8 mouse cellular contexts compared by ENCODE assay signal in the genomic region with DNA sequence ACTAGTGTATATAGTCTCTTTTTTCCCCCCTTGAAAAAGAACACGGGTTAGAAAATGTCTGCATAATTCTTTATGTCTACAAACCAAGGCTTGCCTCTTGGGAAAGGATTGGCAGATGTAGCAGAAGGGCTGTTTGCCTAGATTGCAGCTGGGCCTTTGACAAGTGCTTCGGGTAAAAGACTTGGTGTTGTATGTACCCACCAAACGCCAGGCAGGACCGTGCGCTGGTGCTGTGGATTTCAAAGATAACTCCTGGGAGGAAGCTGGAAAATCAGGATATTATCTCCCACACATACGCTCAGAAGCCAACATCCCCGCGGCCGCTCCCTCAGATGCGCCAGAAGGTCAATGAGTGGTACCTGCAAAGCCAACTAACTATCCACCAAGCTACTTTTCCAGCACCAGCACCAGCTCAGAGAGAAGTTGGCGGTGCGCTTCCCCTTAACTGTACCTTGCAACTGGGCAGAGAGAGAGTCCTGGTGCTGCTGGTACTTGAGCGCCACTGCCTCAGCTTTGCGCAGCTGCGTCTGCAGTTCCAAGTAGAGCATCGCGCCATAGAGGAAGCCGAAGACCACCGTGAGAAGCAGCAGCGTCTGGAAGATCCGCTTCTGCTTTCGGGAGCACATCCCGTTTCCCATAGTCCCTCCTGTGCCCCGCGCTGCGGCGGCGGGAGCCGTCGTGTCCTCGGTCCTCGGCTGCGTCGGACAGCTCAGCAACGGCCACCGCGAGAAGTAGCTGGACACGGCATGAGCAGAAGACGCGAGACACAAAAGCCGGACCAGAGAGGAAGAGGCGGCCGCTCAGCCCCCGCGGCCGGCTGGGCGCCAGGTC. TPM values are rescaled to one million over a fixed set of nuclear protein-coding genes. Genes with fewer than 3 reads are reported as not detected.
DNase-seq lines count a peak whose midpoint lies in the region; ATAC-seq and TF ChIP-seq lines count a peak whose summit lies in the region.

No protein-coding gene starts in this region.

- DNase-seq in kidney, postnatal 36 days, result no peak
- DNase-seq in adipocyte (ENCODE audit: low spot score), result peak; percentile 52
- DNase-seq in forebrain, embryonic 14.5 days (ENCODE audit: low spot score), result peak; percentile 72
- DNase-seq in hindbrain, postnatal 0 days (ENCODE audit: low spot score), result peak; percentile 64
- DNase-seq in liver, postnatal 0 days, result no peak
- peak; percentile 37 for DNase-seq in right cerebral cortex, adult 18-20 months
- DNase-seq in yolk sac, embryonic 10.5 days (ENCODE audit: low spot score), result peak; percentile 53

- H3K9ac ChIP-seq in kidney, embryonic 15.5 days, result peak overlapping the region; percentile 65
- peak overlapping the region; percentile 79 for H3K9ac ChIP-seq in forebrain, embryonic 14.5 days (ENCODE audit: low read length)
- peak overlapping the region; percentile 65 for H3K9ac ChIP-seq in hindbrain, postnatal 0 days (replicated peaks; ENCODE audit: low read length)
- H3K9ac ChIP-seq in liver, postnatal 0 days (replicated peaks), result peak overlapping the region; percentile 90

- no peak for TF ChIP-seq CTCF in hindbrain, postnatal 0 days (IDR thresholded peaks at IDR 0.05; ENCODE audit: low read depth)
- TF ChIP-seq CTCF in liver, postnatal 0 days (IDR thresholded peaks at IDR 0.05; ENCODE audit: low read depth), result no peak

- peak; percentile 59 for ATAC-seq in kidney, embryonic 15.5 days (replicated peaks; ENCODE audit: low FRiP score)
- ATAC-seq in forebrain, embryonic 14.5 days, result peak; percentile 38
- ATAC-seq in hindbrain, postnatal 0 days, result peak; percentile 57
- peak; percentile 22 for ATAC-seq in liver, postnatal 0 days

- no peak for TF ChIP-seq EP300 in liver, postnatal 0 days (IDR thresholded peaks at IDR 0.05; ENCODE audit: low read depth)

- peak overlapping the region; percentile 80 for H3K4me3 ChIP-seq in kidney, embryonic 15.5 days (replicated peaks)
- H3K4me3 ChIP-seq in forebrain, embryonic 14.5 days (ENCODE audit: low read depth, low read length), result peak overlapping the region; percentile 80
- peak overlapping the region; percentile 78 for H3K4me3 ChIP-seq in hindbrain, postnatal 0 days (ENCODE audit: low read length)
- peak overlapping the region; percentile 69 for H3K4me3 ChIP-seq in liver, postnatal 0 days (ENCODE audit: low read depth, low read length)

- H3K27me3 ChIP-seq in kidney, embryonic 15.5 days, result no peaks in the 10 kb centered on the region
- no peaks in the 10 kb centered on the region for H3K27me3 ChIP-seq in forebrain, embryonic 14.5 days (replicated peaks; ENCODE audit: control insufficient read depth, insufficient read depth, low read length)
- H3K27me3 ChIP-seq in hindbrain, postnatal 0 days (ENCODE audit: insufficient read depth, low read length), result no peaks in the 10 kb centered on the region
- H3K27me3 ChIP-seq in liver, postnatal 0 days (ENCODE audit: insufficient read depth, low read length), result no peaks in the 10 kb centered on the region

- 0 out of 2 replicates have a peak, but pooled peaks cover 3% of the 10 kb centered on the region for H3K36me3 ChIP-seq in kidney, embryonic 15.5 days
- H3K36me3 ChIP-seq in forebrain, embryonic 14.5 days (ENCODE audit: control insufficient read depth, insufficient read depth, low read length), result no peaks in the 10 kb centered on the region
- H3K36me3 ChIP-seq in hindbrain, postnatal 0 days (ENCODE audit: insufficient read depth, low read length), result no peaks in the 10 kb centered on the region
- H3K36me3 ChIP-seq in liver, postnatal 0 days (replicated peaks; ENCODE audit: insufficient read depth, low read length), result no peaks in the 10 kb centered on the region

- H3K4me1 ChIP-seq in kidney, embryonic 15.5 days, result peaks cover 26% of the 10 kb centered on the region
- H3K4me1 ChIP-seq in forebrain, embryonic 14.5 days (ENCODE audit: control insufficient read depth, insufficient read depth, low read length), result peaks cover 18% of the 10 kb centered on the region
- H3K4me1 ChIP-seq in hindbrain, postnatal 0 days (ENCODE audit: insufficient read depth, low read length), result peaks cover 15% of the 10 kb centered on the region; the same call in 1 of the 2 replicates
- H3K4me1 ChIP-seq in liver, postnatal 0 days (ENCODE audit: insufficient read depth), result peaks cover 32% of the 10 kb centered on the region

- H3K9me3 ChIP-seq in kidney, embryonic 15.5 days (replicated peaks), result no peaks in the 10 kb centered on the region
- H3K9me3 ChIP-seq in forebrain, embryonic 14.5 days (replicated peaks; ENCODE audit: control insufficient read depth, low read length), result no peaks in the 10 kb centered on the region
- H3K9me3 ChIP-seq in hindbrain, postnatal 0 days (ENCODE audit: low read length), result no peaks in the 10 kb centered on the region
- H3K9me3 ChIP-seq in liver, postnatal 0 days (ENCODE audit: low read length), result no peaks in the 10 kb centered on the region

- WGBS in kidney, embryonic 15.5 days, result 1% methylated on average over 47 of the region's 47 CpGs
- 2% methylated on average over 45 of the region's 47 CpGs for WGBS in forebrain, embryonic 14.5 days
- WGBS in hindbrain, postnatal 0 days, result under 1% methylated on average over 47 of the region's 47 CpGs
- 2% methylated on average over 45 of the region's 47 CpGs for WGBS in liver, postnatal 0 days (ENCODE audit: insufficient replicate concordance)

- H3K27ac ChIP-seq in kidney, embryonic 15.5 days, result peak overlapping the region; percentile 95
- H3K27ac ChIP-seq in forebrain, embryonic 14.5 days (ENCODE audit: low read depth, low read length), result peak overlapping the region; percentile 72
- H3K27ac ChIP-seq in hindbrain, postnatal 0 days, result peak overlapping the region; percentile 88
- H3K27ac ChIP-seq in liver, postnatal 0 days (ENCODE audit: low read depth), result peak overlapping the region; percentile 95

- peak overlapping the region; percentile 85 for H3K4me2 ChIP-seq in kidney, embryonic 15.5 days
- H3K4me2 ChIP-seq in forebrain, embryonic 14.5 days (ENCODE audit: low read length), result peak overlapping the region; percentile 84
- H3K4me2 ChIP-seq in hindbrain, postnatal 0 days (ENCODE audit: low read depth, low read length), result peak overlapping the region; percentile 88
- peak overlapping the region; percentile 88 for H3K4me2 ChIP-seq in liver, postnatal 0 days (ENCODE audit: low read depth, low read length)

RNA-seq across cellular contexts. Expression of a gene that starts 0.9 kb away (rescaled TPM):
- polyA plus RNA-seq in kidney, embryonic 15.5 days (2015; fragmentation: Nextera tagmentation; extraction: Ambion mirVana), result 60.0 and 65.7 TPM in 2 replicates
- polyA plus RNA-seq in forebrain, embryonic 14.5 days (2014; fragmentation: Nextera tagmentation; extraction: Ambion mirVana), result 21.7 and 22.0 TPM in 2 replicates
- total RNA-seq in hindbrain, postnatal 0 days (2014; rRNA removed), result 15.1 and 22.5 TPM in 2 replicates
- 21.6 and 23.3 TPM in 2 replicates for polyA plus RNA-seq in hindbrain, postnatal 0 days (2015; fragmentation: Nextera tagmentation; extraction: Ambion mirVana)
- 24.7 and 29.1 TPM in 2 replicates for polyA plus RNA-seq in liver, postnatal 0 days (2015; fragmentation: Nextera tagmentation; extraction: Ambion mirVana)

Comparison
In these comparisons a context has a peak if more than half of its experiments do, and no peak if none do; other contexts are left out.
1. DNase-seq: peak in adipocyte (single experiment), forebrain, embryonic 14.5 days (single experiment), hindbrain, postnatal 0 days (single experiment), right cerebral cortex, adult 18-20 months (single experiment) and yolk sac, embryonic 10.5 days (single experiment); none in kidney, postnatal 36 days (0 of 2) and liver, postnatal 0 days (single experiment).
2. Peak in every context shown above with its lines, with median percentiles within 50 percentile points of each other: ATAC-seq, H3K27ac ChIP-seq, H3K4me2 ChIP-seq, H3K4me3 ChIP-seq and H3K9ac ChIP-seq.